Mouse (Mus musculus): ENCODE data around the gene Ccdc34. TPM values are rescaled to one million over a fixed set of nuclear protein-coding genes. Genes with fewer than 3 reads are reported as not detected.

Gene Ccdc34
- polyA plus RNA-seq, 1 experiment = 4.2 TPM

- H3K4me1 ChIP-seq (ENCODE audit: control insufficient read depth, insufficient read depth, low read length) = peaks cover 55% of the 10 kb centered on the region
- peak overlapping the region; percentile 78 for H3K27ac ChIP-seq (ENCODE audit: insufficient read depth, low read depth, low read length)
- H3K36me3 ChIP-seq (ENCODE audit: control insufficient read depth, insufficient read depth, low read length) = no peaks in the 10 kb centered on the region
- no peak for DNase-seq
- no peak for TF ChIP-seq CTCF (conservative IDR thresholded peaks at IDR 0.05; ENCODE audit: insufficient read depth, insufficient read length, low read depth, low read length)
- no peak for TF ChIP-seq POLR2A (IDR thresholded peaks at IDR 0.05; ENCODE audit: low read depth, low read length)
- 72% methylated on average over 1 of the region's 1 CpGs for WGBS
- no peaks in the 10 kb centered on the region for H3K27me3 ChIP-seq (replicated peaks; ENCODE audit: control insufficient read depth, insufficient read depth, low read length)
- no peak overlapping the region for H3K4me3 ChIP-seq (ENCODE audit: insufficient read depth, low read depth, low read length)
Observed at GRCm38 (mm10) chr2:110184071-110184470, 166.5 kb downstream of the Ccdc34 start.

GRCm38 (mm10) chr2:110186427-110186980, 168.9 kb downstream of the Ccdc34 start:
- H3K36me3 ChIP-seq (ENCODE audit: control insufficient read depth, insufficient read depth, low read length) = no peaks in the 10 kb centered on the region
- TF ChIP-seq POLR2A (IDR thresholded peaks at IDR 0.05; ENCODE audit: low read depth, low read length) = no peak
- no peak for TF ChIP-seq CTCF (conservative IDR thresholded peaks at IDR 0.05; ENCODE audit: insufficient read depth, insufficient read length, low read depth, low read length)
- DNase-seq = no peak
- no peaks in the 10 kb centered on the region for H3K27me3 ChIP-seq (replicated peaks; ENCODE audit: control insufficient read depth, insufficient read depth, low read length)
- peak overlapping the region; percentile 7; the same call in 1 of the 2 replicates for H3K27ac ChIP-seq (ENCODE audit: insufficient read depth, low read depth, low read length)
- peaks cover 50% of the 10 kb centered on the region for H3K4me1 ChIP-seq (ENCODE audit: control insufficient read depth, insufficient read depth, low read length)
- no peak overlapping the region for H3K4me3 ChIP-seq (ENCODE audit: insufficient read depth, low read depth, low read length)
- 42% methylated on average over 6 of the region's 6 CpGs for WGBS

- Histone ChIP-seq H3K4me1 (ENCODE audit: control insufficient read depth, insufficient read depth, low read length) (peaks cover 44% of the 10 kb centered on the region), H3K36me3 (ENCODE audit: control insufficient read depth, insufficient read depth, low read length) (no peaks in the 10 kb centered on the region), H3K27ac (ENCODE audit: insufficient read depth, low read depth, low read length) (peak overlapping the region; percentile 77; the same call in 1 of the 2 replicates), H3K27me3 (replicated peaks; ENCODE audit: control insufficient read depth, insufficient read depth, low read length) (no peaks in the 10 kb centered on the region), H3K4me3 (ENCODE audit: insufficient read depth, low read depth, low read length) (no peak overlapping the region)
- DNase-seq = peak; percentile 61
- TF ChIP-seq CTCF (conservative IDR thresholded peaks at IDR 0.05; ENCODE audit: insufficient read depth, insufficient read length, low read depth, low read length) (no peak), POLR2A (IDR thresholded peaks at IDR 0.05; ENCODE audit: low read depth, low read length) (no peak)
- 34% methylated on average over 4 of the region's 4 CpGs for WGBS
Observed at GRCm38 (mm10) chr2:110188696-110189397, 171.2 kb downstream of the Ccdc34 start.

DNA sequence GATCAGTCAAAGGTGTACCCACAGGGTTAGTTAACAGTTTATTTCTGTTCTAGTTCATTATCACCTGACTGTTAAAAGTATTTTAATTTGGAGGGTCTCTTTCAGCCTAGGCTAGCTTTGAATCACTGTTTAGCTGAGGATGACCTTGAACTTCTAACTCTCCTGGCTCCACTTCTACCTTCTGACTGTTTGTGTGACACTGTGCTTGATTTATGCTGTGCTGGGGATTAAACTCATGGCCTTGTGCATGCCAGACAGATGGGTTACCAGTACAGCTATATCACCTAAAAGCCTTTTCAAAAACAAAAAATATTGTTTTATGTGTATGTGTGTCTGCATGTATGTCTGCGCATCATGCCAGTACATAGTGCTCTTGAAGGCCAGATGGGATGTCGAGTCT, 172.8 kb downstream of the Ccdc34 start:
- 84% methylated on average over 2 of the region's 2 CpGs for WGBS
- Histone ChIP-seq H3K36me3 (ENCODE audit: control insufficient read depth, insufficient read depth, low read length) (no peaks in the 10 kb centered on the region), H3K27me3 (replicated peaks; ENCODE audit: control insufficient read depth, insufficient read depth, low read length) (no peaks in the 10 kb centered on the region), H3K4me1 (ENCODE audit: control insufficient read depth, insufficient read depth, low read length) (peaks cover 39% of the 10 kb centered on the region), H3K4me3 (ENCODE audit: insufficient read depth, low read depth, low read length) (no peak overlapping the region), H3K27ac (ENCODE audit: insufficient read depth, low read depth, low read length) (peak overlapping the region; percentile 42)
- TF ChIP-seq CTCF (conservative IDR thresholded peaks at IDR 0.05; ENCODE audit: insufficient read depth, insufficient read length, low read depth, low read length) = no peak
- no peak for TF ChIP-seq POLR2A (IDR thresholded peaks at IDR 0.05; ENCODE audit: low read depth, low read length)
- DNase-seq = no peak

- Histone ChIP-seq H3K4me3 (ENCODE audit: insufficient read depth, low read depth, low read length) (no peak overlapping the region), H3K27ac (ENCODE audit: insufficient read depth, low read depth, low read length) (peak overlapping the region; percentile 97), H3K27me3 (replicated peaks; ENCODE audit: control insufficient read depth, insufficient read depth, low read length) (no peaks in the 10 kb centered on the region), H3K4me1 (ENCODE audit: control insufficient read depth, insufficient read depth, low read length) (peaks cover 37% of the 10 kb centered on the region), H3K36me3 (ENCODE audit: control insufficient read depth, insufficient read depth, low read length) (no peaks in the 10 kb centered on the region)
- TF ChIP-seq CTCF (conservative IDR thresholded peaks at IDR 0.05; ENCODE audit: insufficient read depth, insufficient read length, low read depth, low read length) (no peak), POLR2A (IDR thresholded peaks at IDR 0.05; ENCODE audit: low read depth, low read length) (no peak)
- WGBS = 31% methylated on average over 4 of the region's 4 CpGs
- DNase-seq = no peak
Observed at GRCm38 (mm10) chr2:110191186-110191690, 173.6 kb downstream of the Ccdc34 start.

DNA sequence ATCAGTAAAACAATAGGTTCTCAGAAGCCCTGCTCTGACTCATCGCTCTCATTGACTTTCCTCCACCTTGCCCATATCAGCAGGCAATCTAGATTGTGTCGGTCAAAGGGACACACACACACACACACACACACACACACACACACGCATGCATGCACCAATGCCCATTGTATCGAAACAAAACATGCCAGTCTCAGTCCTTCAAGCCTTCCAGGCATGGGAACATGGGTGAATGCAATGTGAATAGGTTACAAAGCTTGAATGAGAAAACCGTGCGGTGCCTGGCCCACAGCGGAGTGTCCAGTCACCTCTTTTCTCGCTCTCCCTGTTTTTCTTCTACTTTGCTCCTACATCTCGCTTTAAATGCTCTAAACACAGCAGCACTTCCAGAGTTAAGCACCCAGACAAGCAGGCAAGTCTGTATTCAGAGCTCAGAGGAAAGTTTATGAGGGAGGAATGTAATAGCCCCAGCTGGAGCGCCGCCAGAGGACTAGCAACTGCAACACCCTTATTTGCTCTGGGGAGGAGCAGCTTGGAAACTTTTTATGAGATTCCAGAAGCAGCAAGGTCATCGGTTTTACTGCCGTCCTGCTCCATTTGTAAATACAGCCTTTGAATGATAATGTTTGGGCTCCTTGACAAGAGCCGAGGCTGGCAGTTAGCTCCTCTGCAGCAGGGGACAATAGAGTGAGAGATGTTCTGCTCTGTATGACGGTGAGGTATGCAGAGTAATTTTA, 174.5 kb downstream of the Ccdc34 start:
- Histone ChIP-seq H3K36me3 (ENCODE audit: control insufficient read depth, insufficient read depth, low read length) (no peaks in the 10 kb centered on the region), H3K27ac (ENCODE audit: insufficient read depth, low read depth, low read length) (peak overlapping the region; percentile 97), H3K27me3 (replicated peaks; ENCODE audit: control insufficient read depth, insufficient read depth, low read length) (no peaks in the 10 kb centered on the region), H3K4me3 (ENCODE audit: insufficient read depth, low read depth, low read length) (no peak overlapping the region), H3K4me1 (ENCODE audit: control insufficient read depth, insufficient read depth, low read length) (peaks cover 39% of the 10 kb centered on the region)
- 14% methylated on average over 15 of the region's 15 CpGs for WGBS
- DNase-seq = peak; percentile 96
- no peak for TF ChIP-seq POLR2A (IDR thresholded peaks at IDR 0.05; ENCODE audit: low read depth, low read length)
- no peak for TF ChIP-seq CTCF (conservative IDR thresholded peaks at IDR 0.05; ENCODE audit: insufficient read depth, insufficient read length, low read depth, low read length)
